Mouse (Mus musculus) lung, postnatal 10 days (tissue): ENCODE results near the gene Neurl2.
"Not testable (repeated sequence)": the region's sequence is repeated elsewhere in the genome, so short reads cannot be mapped to it uniquely, and the experiment has no call there.

Experiments used
- DNase-seq: peaks from one replicate; pipeline ENCODE4 v3.0.0; 2021

Gene Neurl2

DNA sequence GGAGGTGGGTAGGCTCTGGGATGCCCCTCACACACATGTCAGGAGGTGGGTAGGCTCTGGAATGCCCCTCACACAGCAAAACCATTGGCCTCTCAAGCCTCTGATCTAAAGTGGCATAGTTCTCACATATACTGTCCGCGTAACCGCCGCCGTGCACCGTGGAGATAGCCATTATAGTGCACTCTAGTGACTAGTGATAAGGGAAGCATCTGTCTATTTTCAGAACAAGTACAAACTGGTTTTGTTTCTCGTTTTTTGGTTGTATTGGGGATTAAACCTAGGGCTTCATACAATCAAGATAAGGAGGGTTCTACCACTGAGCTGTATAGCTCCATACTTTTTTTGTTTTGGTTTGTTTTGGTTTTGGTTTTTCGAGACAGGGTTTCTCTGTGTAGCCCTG is 17.4 kb downstream of the Neurl2 start:
- no peak for DNase-seq

DNA sequence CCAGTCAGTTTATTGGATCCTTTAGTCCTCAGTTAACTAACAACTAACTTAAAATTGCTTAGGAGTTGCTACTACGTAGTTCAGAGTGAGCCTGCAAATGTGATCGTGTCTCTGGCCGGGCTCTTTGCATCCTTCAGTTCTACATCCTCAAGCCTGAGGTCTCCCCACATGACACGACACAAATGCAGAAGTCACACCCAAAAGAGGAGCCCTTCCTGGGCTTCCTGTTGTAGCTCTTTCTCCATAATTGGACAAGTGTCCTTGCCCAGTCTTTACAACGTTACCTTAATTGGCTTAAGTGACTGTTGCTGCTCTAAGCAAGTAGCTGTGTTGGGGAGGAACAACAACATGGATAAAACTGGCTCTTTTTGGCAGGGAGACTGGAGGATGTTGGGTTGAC is 17.9 kb downstream of the Neurl2 start:
- no peak for DNase-seq

DNA sequence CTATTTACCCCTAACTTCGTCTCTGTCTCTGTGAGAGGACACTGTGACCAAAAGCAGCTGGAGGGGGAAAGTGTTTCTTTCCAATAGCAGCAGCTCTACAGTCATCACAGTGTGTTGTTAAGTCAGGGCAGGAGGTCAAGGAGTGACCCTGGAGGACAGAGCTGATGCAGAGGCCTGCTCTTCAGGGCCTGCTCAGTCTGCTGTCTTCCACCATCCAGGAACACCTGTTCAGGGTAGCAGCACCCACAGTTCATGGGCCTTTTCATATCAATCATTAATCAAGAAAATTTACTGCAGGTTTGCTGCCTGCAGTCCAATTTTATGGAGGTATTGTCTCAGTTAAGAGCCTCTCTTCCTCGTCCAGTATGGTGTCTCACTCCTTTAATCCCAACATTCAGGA is 19.7 kb downstream of the Neurl2 start:
- DNase-seq, result no peak

DNA sequence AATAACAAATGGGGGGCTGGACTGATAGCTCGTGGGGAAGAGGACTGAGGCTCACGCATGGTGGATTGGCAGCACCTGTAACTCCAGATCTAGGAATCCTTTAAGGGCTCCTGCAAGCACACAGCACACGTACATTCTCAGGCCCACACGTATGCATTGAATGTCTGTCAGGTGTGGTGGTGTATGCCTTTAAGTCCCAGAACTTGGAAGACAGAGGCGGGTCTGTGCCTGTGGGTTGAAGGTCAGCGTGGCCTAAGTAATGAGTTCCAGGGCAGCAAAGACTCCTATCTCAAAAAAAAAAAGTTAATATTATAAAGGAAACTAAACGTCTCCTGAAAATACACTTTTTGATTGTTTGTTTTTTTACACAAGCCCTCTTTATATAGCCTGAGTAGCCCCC is 26.6 kb downstream of the Neurl2 start:
- DNase-seq, result no peak

DNA sequence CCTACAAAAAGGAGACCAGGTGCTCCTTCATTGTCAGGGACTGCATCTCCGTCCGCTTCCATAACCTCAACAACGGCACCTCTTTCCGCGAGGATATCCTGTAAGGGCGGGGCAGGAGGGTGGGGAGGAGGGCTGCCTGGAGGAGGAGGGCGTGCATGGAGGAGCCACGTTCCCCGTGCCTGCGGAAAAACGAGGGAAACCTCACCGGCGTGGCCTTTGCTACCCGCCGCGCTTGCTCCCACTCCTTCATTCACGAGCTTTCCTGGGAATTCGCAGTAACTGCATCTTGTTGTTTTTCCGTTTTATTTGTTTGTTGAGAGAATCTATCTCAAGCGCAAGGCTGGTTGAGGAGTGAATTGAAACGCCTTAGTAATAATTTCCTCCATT is 27.9 kb downstream of the Neurl2 start:
- DNase-seq, result no peak

DNA sequence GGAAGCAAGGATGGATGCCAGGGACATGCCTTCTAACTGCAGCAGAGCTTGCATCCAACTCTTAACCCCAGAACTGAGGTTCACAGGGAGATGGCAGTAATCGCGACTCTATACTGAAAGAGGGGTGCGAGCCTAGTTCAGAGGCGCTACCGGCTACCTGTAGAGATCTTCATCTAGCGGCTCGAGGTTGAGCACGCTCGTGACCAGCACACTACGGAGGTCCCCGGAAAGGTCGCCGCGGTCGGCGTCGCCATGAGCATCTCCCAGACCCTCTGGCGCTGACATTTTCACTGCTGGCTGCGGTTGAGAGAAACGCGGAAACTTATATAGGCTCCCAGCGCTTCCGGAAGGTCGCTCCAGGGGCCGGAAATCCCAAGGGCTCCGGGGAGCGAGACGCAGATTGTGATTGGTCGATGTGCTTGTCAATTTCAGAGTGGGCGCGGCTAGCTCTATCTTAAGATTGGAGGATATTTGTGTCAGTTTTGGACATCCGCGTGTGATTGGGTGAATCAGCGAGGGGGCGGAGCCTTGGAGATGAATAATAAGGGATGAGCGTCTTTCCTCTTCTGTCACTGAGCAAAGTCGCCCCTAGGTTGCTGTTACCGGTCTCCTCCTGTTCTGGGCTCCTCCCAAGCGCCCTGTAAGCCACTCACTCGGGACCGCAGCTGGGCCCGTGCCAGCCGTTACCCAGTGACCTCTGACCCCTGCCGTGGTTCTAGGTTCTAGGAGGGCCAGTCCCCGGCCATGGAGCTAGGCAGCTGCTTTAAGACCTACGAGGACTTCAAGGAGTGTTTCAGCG is 28.5 kb downstream of the Neurl2 start, which contains the start of the genes Acot8 and Zswim3:
Gene Acot8, minus strand, starts transcription at position 350 of the 799 bp plus-strand sequence.
Gene Zswim3, plus strand, starts transcription at position 566 of the 799 bp plus-strand sequence.
- DNase-seq, result peak; percentile 99

DNA sequence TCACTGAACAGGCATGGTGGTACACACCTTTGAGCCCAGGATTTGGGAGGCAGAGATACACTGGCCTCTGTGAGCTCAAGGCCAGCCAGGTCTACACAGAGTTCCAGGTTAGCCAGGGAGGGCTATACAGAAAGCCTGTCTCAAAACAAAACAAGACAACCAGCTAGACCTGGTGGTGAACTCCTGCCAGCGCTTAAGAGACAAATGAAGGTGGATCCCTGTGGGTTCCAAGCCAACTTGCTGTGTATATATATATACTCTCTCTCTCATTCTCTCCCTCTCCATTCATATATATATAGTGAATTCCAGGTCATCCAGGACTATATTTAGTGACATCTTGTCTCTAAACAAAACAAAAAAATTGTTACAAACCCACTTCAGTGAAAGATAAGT is 29.3 kb downstream of the Neurl2 start:
- no peak for DNase-seq

DNA sequence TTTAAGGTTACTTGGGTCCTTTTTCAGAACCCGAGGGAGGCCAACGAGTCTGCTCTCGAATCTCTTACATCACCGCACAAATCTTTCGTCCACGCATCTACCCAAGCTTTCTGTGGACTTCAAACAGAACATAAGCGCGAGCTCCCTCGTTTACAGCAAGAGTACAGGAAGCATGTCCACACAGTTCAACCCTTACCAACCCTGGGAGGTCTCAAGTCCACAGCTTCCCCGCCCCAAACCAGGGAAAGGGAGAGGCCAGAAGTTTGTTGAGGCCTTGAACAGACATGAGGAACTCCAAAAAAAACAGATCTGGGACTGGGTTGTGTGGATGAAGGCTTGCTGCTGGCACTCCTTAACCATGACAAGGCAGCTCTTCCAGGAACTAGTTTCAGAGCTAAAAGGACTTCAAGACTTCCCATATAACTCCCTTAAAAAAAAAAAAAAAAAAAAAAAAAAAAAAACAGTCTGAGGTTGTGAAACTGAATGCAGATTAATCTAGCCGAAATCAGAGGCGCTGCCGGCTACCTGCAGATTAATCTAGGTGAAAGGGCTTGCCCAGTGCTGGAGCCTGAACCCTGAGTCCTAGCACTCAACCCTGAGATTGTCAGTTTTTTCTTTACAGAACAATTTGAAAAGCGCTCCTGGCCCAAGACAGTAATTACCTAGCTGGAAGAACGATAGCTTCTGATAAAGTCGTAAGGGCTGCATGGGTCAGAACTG is 29.9 kb downstream of the Neurl2 start:
- no peak for DNase-seq

DNA sequence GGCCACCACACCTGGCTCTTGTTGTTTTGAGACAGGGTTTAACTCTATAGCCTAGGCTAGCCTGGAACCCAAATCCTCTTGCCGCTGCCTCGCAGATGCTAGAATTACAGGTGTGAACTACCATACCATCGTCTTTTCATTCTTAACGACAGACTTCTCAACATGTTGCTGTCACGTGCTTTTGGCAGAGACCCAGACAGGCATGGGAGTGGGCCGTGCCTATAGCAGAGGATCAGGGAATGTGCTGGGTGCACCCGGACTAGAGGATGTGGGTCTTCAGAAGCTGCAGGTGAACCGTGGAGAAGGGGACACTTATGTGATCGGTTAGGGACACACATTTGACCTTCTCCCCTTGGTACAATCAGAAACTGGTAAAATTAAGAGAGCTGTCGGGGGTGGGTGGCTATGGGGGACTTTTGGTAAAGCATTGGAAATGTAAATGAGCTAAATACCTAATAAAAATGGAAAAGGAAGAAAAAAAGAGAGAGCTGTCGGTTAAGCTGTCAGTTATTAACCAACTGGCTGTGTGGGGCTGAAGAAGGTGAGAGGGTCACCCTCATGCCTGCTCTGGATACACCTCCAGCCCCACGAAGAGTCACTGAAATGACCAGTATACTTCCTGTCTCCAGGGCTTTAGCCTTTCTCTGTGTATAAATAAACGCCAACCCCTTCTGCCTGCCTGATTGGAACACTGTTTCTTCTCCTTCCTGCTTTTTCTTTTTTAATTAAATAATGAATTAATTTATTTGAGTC is 32.8 kb downstream of the Neurl2 start:
- no peak for DNase-seq

DNA sequence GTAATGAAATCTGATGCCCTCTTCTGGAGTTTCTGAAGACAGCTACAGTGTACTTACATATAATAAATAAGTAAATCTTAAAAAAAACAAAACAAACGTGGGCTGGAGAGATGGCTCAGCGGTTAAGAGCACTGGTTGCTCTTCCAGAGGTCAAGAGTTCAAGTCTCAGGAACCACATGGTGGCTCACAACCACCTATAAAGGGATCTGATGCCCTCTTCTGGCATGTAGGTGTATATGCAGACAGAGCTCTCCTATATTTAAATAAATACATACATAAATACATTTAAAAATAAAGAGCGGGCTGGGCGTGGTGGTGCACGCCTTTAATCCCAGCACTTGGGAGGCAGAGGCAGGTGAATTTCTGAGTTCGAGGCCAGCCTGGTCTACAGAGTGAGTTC is 34.7 kb downstream of the Neurl2 start:
- DNase-seq, result not testable (repeated sequence)

DNA sequence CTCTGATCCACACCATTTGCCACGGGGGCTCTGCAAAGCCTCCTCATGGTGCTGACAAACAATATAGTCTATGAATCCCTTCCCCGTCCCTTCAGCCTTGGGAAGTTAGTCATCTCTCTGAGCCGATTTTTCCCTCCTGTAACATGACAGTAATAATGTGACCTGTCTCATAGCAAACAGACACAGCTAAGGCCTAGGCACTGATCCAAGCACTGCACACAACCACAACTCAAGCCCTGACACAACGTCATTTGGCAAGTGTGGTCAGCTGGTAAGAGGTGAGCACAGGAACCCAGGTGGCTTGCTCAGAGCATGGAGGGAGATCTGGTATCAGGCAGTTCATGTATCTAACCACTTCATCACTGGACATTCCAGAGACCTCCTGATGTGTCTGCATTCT is 37.4 kb downstream of the Neurl2 start:
- no peak for DNase-seq

DNA sequence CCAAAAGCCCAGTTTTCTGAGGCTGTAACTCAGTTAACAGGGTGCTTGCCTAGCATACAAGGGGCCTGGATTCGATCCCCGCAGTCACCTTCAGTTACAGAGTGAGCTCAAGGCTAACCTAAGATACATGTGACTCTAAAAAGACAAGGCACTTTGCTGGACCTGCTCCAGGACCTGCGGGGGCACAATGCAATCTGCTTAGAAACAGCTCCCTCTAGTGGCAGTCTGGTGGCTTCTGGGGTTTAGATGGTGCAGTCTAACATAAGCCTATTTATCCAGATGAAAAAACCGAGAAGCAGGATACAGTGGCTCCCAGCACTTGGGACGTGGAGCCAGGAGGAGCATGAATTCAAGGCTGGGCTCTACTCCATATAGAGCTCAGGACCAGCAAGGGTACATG is 39.0 kb downstream of the Neurl2 start:
- peak; percentile 92 for DNase-seq

DNA sequence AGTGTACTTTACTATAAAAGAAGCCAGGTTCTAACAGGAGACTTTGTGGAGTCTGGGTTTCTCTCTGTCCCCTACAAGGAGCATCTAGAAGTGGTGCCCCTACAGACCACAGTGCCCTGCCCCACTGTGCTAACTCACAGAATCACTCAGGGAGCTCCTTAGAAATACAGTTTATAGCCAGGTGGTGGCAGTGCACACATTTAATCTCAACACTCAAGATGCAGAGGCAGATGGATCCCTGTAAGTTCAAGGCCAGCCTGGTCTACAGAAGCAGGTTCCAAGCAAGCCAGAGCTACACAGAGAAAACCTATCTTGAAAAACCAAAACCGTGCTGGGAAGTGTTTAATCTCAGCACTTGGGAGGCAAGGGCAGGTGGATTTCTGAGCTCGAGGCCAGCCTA is 39.5 kb downstream of the Neurl2 start:
- no peak for DNase-seq

DNA sequence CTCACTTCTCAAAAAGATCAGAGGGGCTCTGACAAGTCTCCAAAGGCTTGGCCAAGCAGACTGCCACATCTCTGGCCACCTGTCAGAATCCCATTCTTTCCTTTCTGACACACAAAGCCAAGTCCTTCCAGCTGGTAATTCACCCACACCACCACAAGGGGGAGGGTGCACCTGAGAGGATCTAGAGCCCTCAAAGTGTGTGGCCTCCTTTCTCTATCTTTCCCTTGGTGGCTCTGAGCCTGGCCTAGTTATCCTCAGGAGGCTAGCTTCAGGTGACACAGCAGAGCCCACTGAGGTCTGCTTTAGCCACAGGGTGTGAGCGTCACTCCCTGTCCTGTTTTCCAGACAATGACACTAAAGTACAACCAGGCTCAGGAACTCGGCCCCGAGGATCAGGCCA is 40.0 kb downstream of the Neurl2 start:
- peak; percentile 78 for DNase-seq

DNA sequence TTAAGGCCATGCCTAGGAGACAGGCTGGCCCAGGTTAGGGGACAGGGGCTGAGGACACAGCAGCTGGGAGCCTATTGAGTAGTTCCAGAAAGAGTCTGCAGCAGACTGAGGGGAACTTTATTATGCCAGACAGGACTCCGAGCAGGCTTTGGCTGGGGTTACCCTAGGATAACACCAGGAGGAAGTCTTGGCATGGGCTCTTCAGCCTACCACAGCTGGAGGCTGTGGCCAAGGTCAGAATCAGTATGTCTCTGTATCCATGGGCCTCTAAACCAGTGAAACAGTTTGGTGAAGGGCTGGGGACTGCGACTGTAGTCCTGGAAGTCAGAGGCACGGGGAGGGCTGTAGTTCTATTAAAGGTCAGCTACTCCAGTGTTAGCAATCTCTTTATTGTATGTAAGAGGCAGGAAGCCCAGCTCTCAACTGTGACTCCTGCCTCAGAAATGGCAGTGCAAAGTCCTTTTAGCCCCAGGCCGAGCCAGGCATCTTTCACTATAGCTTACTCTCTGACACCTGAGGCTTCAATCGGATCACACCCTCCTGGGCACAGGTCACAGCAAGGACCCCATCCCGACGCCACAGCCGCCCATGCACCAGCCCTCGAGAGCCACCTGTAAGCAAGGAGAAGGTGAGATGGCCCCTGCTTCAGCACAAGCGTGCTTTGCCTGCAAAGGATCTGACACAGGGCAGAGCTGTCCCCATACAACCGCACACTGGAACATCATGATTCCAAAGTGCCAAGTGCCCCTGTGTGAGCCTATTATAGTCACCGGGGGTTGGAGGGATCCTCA is 40.7 kb downstream of the Neurl2 start:
- DNase-seq, result no peak

DNA sequence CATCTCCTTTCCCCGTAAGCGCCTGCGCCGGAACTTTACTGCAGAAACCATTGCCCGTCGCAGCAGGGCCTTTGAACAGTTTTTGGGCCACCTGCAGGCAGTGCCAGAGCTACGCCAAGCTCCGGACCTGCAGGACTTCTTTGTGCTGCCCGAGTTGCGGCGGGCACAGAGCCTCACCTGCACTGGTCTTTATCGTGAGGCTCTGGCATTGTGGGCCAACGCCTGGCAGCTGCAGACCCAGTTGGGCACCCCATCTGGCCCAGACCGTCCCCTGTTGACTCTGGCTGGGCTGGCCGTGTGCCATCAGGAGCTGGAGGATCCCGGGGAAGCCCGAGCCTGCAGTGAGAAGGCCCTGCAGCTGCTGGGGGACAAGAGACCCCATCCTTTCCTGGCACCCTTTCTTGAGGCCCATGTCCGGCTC is 41.4 kb downstream of the Neurl2 start:
- DNase-seq, result no peak

DNA sequence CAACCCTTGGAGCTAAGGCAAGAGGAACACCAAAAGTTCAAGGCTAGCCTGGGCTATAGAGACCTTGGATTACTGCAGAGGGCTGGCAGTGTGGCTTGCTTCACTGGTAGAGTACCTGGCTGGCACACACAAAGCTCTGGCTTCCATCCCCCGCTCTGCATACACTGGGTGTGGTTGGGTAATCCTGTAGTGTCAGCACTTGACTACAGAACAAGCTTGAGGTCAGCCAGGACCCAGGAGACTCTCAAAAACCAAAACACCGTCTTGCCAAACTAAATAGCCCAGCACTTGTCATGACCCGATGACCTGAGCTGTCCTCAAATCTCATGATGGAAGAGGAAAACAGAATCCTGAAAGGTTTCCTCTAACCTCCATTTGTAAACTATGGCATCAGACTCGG is 42.8 kb downstream of the Neurl2 start:
- peak; percentile 62 for DNase-seq

DNA sequence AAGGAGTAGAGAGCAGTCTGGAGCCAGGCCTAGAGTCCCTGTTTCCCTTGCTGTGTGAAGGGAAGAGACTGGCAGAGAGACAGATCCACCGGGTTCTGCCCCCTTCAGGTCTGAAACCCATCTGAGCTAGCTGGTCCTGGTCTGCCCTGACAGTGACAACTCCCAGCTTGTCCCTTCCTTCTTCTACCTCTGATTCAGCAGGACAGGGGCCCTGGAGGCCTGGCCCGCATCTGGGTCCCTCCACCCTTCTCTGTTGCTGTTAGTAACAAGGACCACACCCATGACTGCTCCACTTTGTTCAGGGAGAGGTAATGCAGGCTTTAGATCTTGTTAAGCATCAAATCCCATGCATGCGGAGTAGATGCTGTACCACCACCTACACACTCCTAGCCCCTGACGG is 44.8 kb downstream of the Neurl2 start:
- no peak for DNase-seq

DNA sequence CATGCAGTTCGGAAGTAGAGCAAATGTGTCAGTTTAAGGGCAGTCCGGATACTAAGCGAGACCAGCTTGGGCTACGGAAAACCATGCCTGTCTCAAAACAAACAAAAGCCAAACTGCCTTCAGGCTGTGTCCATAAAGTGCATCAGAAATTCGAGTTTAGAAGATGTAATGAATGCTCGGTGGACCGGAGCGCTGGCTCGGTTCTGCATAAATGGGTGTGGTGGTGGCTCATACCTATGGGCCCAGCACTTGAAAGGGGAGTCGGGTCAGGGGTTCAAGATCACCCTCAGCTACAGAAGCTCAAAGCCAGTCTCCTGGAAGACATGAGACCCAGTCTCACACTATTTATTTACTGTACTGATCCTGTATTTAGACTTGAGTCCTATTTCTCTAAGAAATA is 45.5 kb downstream of the Neurl2 start:
- DNase-seq, result no peak

DNA sequence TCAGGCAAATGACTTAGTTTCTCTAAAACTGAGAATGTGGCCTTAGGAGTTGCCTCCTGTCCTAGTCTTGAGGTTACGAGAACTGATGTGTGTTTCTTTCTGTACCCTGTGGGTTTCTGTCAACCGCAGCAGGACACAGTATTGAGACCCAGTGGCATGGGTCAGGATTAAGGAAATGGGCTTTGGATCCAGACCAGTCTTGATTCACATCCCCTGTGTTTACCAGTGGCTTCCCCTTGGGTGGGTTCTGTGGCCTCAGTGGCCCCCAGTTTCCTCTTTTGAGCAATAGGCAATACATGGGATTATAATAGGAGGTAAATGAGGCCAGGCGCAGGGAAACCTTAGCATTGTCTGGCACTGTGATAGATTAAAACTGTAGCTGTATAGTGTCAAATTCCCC is 46.2 kb downstream of the Neurl2 start:
- DNase-seq, result no peak

DNA sequence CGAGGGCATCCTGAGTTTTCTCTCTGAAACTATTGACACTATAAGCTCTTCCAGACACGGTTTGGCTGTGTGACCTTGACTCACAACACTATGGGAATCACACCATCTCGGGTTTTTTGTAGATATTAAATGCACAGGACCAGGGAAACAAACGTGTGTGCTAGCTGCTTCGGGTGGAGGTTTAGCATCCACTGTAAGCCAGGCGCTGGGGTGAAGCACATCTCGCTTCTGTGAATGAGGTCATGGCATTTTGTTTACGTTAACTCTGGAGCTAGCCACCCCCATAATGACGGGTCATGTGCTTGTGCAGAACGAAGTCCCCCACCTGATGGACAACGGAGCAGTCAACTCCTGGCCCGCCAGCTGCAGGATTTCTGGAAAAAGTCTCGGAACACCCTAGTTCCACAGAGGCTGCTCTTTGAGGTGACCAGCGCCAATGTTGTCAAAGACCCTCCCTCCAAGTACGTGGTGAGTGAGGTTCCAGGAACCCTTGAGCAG is 46.8 kb downstream of the Neurl2 start:
- peak; percentile 64 for DNase-seq
